Mouse (Mus musculus): ENCODE results near the gene Ciao1. TPM values are rescaled to one million over a fixed set of nuclear protein-coding genes. Genes with fewer than 3 reads are reported as not detected.
A peak's percentile ranks its signal among the peaks of the same experiment; 100 is the strongest.

Gene Ciao1
- polyA plus RNA-seq, 1 experiment from 2014 or later: 66.8 TPM

- WGBS: under 1% methylated on average over 49 of the region's 49 CpGs
- peak; percentile 99 for ATAC-seq (replicated peaks; ENCODE audit: low FRiP score)
- peak within 1 kb of the TSS; percentile 77 for H3K4me3 ChIP-seq (replicated peaks)
- peak within 1 kb of the TSS; percentile 86 for H3K4me2 ChIP-seq
- H3K27ac ChIP-seq: peak within 1 kb of the TSS; percentile 97
- peaks cover 9% of the 10 kb centered on the region for H3K4me1 ChIP-seq
- H3K36me3 ChIP-seq: no peaks in the 10 kb centered on the region
- H3K9ac ChIP-seq: peak within 1 kb of the TSS; percentile 85
- H3K9me3 ChIP-seq (replicated peaks): no peaks in the 10 kb centered on the region
- H3K27me3 ChIP-seq: no peaks in the 10 kb centered on the region
Measured at GRCm38 (mm10) chr2:127269491-127270299, 22.1 kb upstream of the Ciao1 start, which contains the start of gene Stard7. Stard7 (plus strand) TSS chr2:127270218.

- Histone ChIP-seq H3K9me3 (replicated peaks) (no peaks in the 10 kb centered on the region), H3K4me1 (peaks cover 4% of the 10 kb centered on the region; the same call in 1 of the 2 replicates), H3K4me2 (no peak overlapping the region), H3K9ac (no peak overlapping the region), H3K4me3 (replicated peaks) (no peak overlapping the region), H3K27ac (no peak overlapping the region), H3K36me3 (no peaks in the 10 kb centered on the region), H3K27me3 (no peaks in the 10 kb centered on the region)
- no peak for ATAC-seq (replicated peaks; ENCODE audit: low FRiP score)
- 47% methylated on average over 4 of the region's 4 CpGs for WGBS
Measured at GRCm38 (mm10) chr2:127267854-127268253, 20.2 kb upstream of the Ciao1 start.

- H3K4me3 ChIP-seq (replicated peaks): no peak overlapping the region
- ATAC-seq (replicated peaks; ENCODE audit: low FRiP score): no peak
- H3K36me3 ChIP-seq: peaks cover 27% of the 10 kb centered on the region
- H3K9ac ChIP-seq: no peak overlapping the region
- H3K27ac ChIP-seq: no peak overlapping the region
- no peaks in the 10 kb centered on the region for H3K4me1 ChIP-seq
- H3K27me3 ChIP-seq: no peaks in the 10 kb centered on the region
- H3K9me3 ChIP-seq (replicated peaks): no peaks in the 10 kb centered on the region
- no peak overlapping the region for H3K4me2 ChIP-seq
Measured at GRCm38 (mm10) chr2:127262480-127262879, 14.9 kb upstream of the Ciao1 start.

- Histone ChIP-seq H3K4me3 (replicated peaks) (no peak overlapping the region), H3K9me3 (replicated peaks) (no peaks in the 10 kb centered on the region), H3K36me3 (peaks cover 42% of the 10 kb centered on the region), H3K4me1 (peaks cover 3% of the 10 kb centered on the region; the same call in 1 of the 2 replicates), H3K4me2 (no peak overlapping the region), H3K27ac (no peak overlapping the region), H3K27me3 (no peaks in the 10 kb centered on the region), H3K9ac (no peak overlapping the region)
- no peak for ATAC-seq (replicated peaks; ENCODE audit: low FRiP score)
- WGBS: 81% methylated on average over 5 of the region's 5 CpGs
Measured at GRCm38 (mm10) chr2:127259340-127259739, 11.7 kb upstream of the Ciao1 start.

- Histone ChIP-seq H3K4me3 (replicated peaks) (no peak overlapping the region), H3K4me2 (no peak overlapping the region), H3K9me3 (replicated peaks) (no peaks in the 10 kb centered on the region), H3K9ac (no peak overlapping the region), H3K4me1 (peaks cover 24% of the 10 kb centered on the region), H3K27me3 (no peaks in the 10 kb centered on the region), H3K27ac (no peak overlapping the region), H3K36me3 (peaks cover 46% of the 10 kb centered on the region)
- 54% methylated on average over 6 of the region's 6 CpGs for WGBS
- ATAC-seq (replicated peaks; ENCODE audit: low FRiP score): 0 out of 2 replicates have a peak, but pooled peaks have one; percentile 21
Measured at GRCm38 (mm10) chr2:127255294-127255693, 7.7 kb upstream of the Ciao1 start.

GRCm38 (mm10) chr2:127254604-127255134 lies 7.1 kb upstream of the Ciao1 start:
- H3K4me2 ChIP-seq: no peak overlapping the region
- H3K9me3 ChIP-seq (replicated peaks): no peaks in the 10 kb centered on the region
- no peak overlapping the region; the same call in 1 of the 2 replicates for H3K27ac ChIP-seq
- 79% methylated on average over 3 of the region's 3 CpGs for WGBS
- no peaks in the 10 kb centered on the region for H3K27me3 ChIP-seq
- H3K36me3 ChIP-seq: peaks cover 44% of the 10 kb centered on the region
- no peak overlapping the region for H3K9ac ChIP-seq
- peaks cover 27% of the 10 kb centered on the region for H3K4me1 ChIP-seq
- ATAC-seq (replicated peaks; ENCODE audit: low FRiP score): no peak
- H3K4me3 ChIP-seq (replicated peaks): no peak overlapping the region

- peak overlapping the region; percentile 63 for H3K27ac ChIP-seq
- H3K27me3 ChIP-seq: no peaks in the 10 kb centered on the region
- H3K4me2 ChIP-seq: no peak overlapping the region
- peaks cover 40% of the 10 kb centered on the region for H3K4me1 ChIP-seq
- no peak for ATAC-seq (replicated peaks; ENCODE audit: low FRiP score)
- no peak overlapping the region for H3K4me3 ChIP-seq (replicated peaks)
- no peaks in the 10 kb centered on the region for H3K9me3 ChIP-seq (replicated peaks)
- peaks cover 25% of the 10 kb centered on the region for H3K36me3 ChIP-seq
- WGBS: 39% methylated on average over 5 of the region's 5 CpGs
- no peak overlapping the region for H3K9ac ChIP-seq
Measured at GRCm38 (mm10) chr2:127252787-127253186, 5.2 kb upstream of the Ciao1 start.

GRCm38 (mm10) chr2:127251880-127252527 lies 4.4 kb upstream of the Ciao1 start:
- H3K9ac ChIP-seq: peak overlapping the region; percentile 1; the same call in 1 of the 2 replicates
- H3K4me3 ChIP-seq (replicated peaks): no peak overlapping the region
- 36% methylated on average over 3 of the region's 3 CpGs for WGBS
- no peak for ATAC-seq (replicated peaks; ENCODE audit: low FRiP score)
- no peak overlapping the region for H3K4me2 ChIP-seq
- peaks cover 17% of the 10 kb centered on the region for H3K36me3 ChIP-seq
- H3K4me1 ChIP-seq: peaks cover 41% of the 10 kb centered on the region
- H3K9me3 ChIP-seq (replicated peaks): no peaks in the 10 kb centered on the region
- no peaks in the 10 kb centered on the region for H3K27me3 ChIP-seq
- peak overlapping the region; percentile 63 for H3K27ac ChIP-seq

GRCm38 (mm10) chr2:127251457-127251856 lies 3.8 kb upstream of the Ciao1 start:
- Histone ChIP-seq H3K4me1 (peaks cover 46% of the 10 kb centered on the region), H3K27me3 (no peaks in the 10 kb centered on the region), H3K4me3 (replicated peaks) (no peak overlapping the region), H3K27ac (peak overlapping the region; percentile 63; the same call in 1 of the 2 replicates), H3K9me3 (replicated peaks) (no peaks in the 10 kb centered on the region), H3K4me2 (no peak overlapping the region), H3K36me3 (peaks cover 14% of the 10 kb centered on the region), H3K9ac (no peak overlapping the region)
- no peak for ATAC-seq (replicated peaks; ENCODE audit: low FRiP score)
- WGBS: 47% methylated on average over 3 of the region's 3 CpGs

- Histone ChIP-seq H3K9me3 (replicated peaks) (no peaks in the 10 kb centered on the region), H3K27ac (no peak overlapping the region), H3K4me1 (peaks cover 48% of the 10 kb centered on the region), H3K36me3 (peaks cover 17% of the 10 kb centered on the region), H3K27me3 (no peaks in the 10 kb centered on the region), H3K9ac (no peak overlapping the region), H3K4me2 (no peak overlapping the region), H3K4me3 (replicated peaks) (no peak overlapping the region)
- no peak for ATAC-seq (replicated peaks; ENCODE audit: low FRiP score)
- 83% methylated on average over 9 of the region's 9 CpGs for WGBS
Measured at GRCm38 (mm10) chr2:127250291-127251008, 2.8 kb upstream of the Ciao1 start.

GRCm38 (mm10) chr2:127248334-127249004 lies 853 bp upstream of the Ciao1 start:
- Histone ChIP-seq H3K4me1 (peaks cover 45% of the 10 kb centered on the region), H3K27ac (peak overlapping the region; percentile 69), H3K9me3 (replicated peaks) (no peaks in the 10 kb centered on the region), H3K4me3 (replicated peaks) (peak overlapping the region; percentile 94), H3K9ac (peak overlapping the region; percentile 83), H3K27me3 (no peaks in the 10 kb centered on the region), H3K36me3 (peaks cover 36% of the 10 kb centered on the region), H3K4me2 (peak overlapping the region; percentile 95)
- peak; percentile 65 for ATAC-seq (replicated peaks; ENCODE audit: low FRiP score)
- WGBS: under 1% methylated on average over 39 of the region's 39 CpGs
